Mouse (Mus musculus) cerebellum, adult 2 months (tissue): ENCODE measurements around the gene Hmcn2.

Source experiments
- CTCF ChIP-seq: fragments of 200-500 bp; IDR thresholded peaks from 2 replicates; pipeline ENCODE4 v1.5.1; 2011; ENCODE audit warnings: low read depth, mild to moderate bottlenecking, control low read depth, low read length, moderate library complexity, borderline replicate concordance; ENCODE audit not compliant: insufficient read depth
- POLR2A ChIP-seq: fragments of 200-500 bp; IDR thresholded peaks from 2 replicates; pipeline ENCODE4 v1.6.1; 2011; ENCODE audit warnings: low read length, control low read depth, borderline replicate concordance; ENCODE audit not compliant: insufficient read depth

- TF ChIP-seq CTCF (no peak), POLR2A (no peak)
Observed at GRCm38 (mm10) chr2:31282880-31283279, 31.3 kb upstream of the Hmcn2 start.
